Mouse (Mus musculus): ENCODE data around the gene Ctsl. TPM values are rescaled to one million over a fixed set of nuclear protein-coding genes. Genes with fewer than 3 reads are reported as not detected.
A peak's percentile ranks its signal among the peaks of the same experiment; 100 is the strongest.

The Ctsl gene
- polyA plus RNA-seq, 1 experiment from 2014 or later, result 197 TPM

DNA sequence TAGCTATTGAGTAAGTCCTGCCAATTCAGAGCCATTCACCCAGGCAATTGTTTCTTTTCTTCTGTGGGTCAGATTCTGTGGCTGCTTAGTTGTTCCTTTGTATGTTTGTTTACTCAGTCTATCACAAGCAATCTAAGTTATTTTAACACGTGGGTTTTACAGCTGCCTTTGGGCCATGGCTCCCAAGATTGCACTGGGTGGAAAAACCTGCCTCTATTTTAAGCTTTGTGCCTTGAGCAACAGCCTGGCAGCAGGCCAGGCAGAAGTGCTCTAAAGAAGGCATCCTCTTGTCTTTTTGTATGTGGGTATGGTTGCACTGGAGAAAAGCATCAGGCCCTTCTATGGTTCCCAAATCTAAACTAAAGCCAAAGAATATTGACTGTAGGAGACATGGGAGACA, 3.0 kb upstream of the Ctsl start:
- Histone ChIP-seq H3K4me1 (replicated peaks) (peaks cover 9% of the 10 kb centered on the region), H3K36me3 (replicated peaks) (no peaks in the 10 kb centered on the region), H3K4me2 (no peak overlapping the region), H3K27ac (replicated peaks) (no peak overlapping the region), H3K9ac (no peak overlapping the region), H3K27me3 (0 out of 2 replicates have a peak, but pooled peaks cover 3% of the 10 kb centered on the region), H3K4me3 (replicated peaks) (no peak overlapping the region), H3K9me3 (replicated peaks) (no peaks in the 10 kb centered on the region)
- no peak for ATAC-seq (ENCODE audit: insufficient read depth)
- WGBS (ENCODE audit: insufficient replicate concordance), result 7% methylated on average over 1 of the region's 1 CpGs

DNA sequence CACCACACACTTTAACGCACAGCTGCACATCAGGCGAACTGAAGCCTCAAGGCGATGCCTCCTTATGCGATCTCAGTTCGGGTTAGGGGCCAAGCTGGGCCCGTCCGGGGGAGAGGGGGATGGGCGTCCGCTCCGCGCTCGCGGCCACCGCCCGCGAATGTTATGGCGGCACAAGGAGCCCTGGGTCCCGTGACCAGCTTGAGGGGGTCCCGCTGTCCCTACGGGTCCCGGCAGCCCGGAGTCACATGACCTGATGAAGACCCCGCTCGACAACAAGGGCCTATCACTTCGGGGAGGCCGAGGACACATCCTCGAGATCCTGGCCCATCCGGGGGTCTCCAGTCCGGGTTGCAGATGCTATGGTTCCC, 901 bp downstream of the Ctsl start:
- Histone ChIP-seq H3K27me3 (0 out of 2 replicates have a peak, but pooled peaks cover 3% of the 10 kb centered on the region), H3K4me2 (peak overlapping the region; percentile 93), H3K9me3 (replicated peaks) (no peaks in the 10 kb centered on the region), H3K9ac (peak overlapping the region; percentile 52), H3K4me3 (replicated peaks) (peak overlapping the region; percentile 64), H3K27ac (replicated peaks) (0 out of 2 replicates have a peak overlapping the region, but pooled peaks have one; percentile 11), H3K36me3 (replicated peaks) (peaks cover 19% of the 10 kb centered on the region), H3K4me1 (replicated peaks) (peaks cover 15% of the 10 kb centered on the region)
- peak; percentile 20 for ATAC-seq (ENCODE audit: insufficient read depth)
- WGBS (ENCODE audit: insufficient replicate concordance), result under 1% methylated on average over 29 of the region's 29 CpGs

DNA sequence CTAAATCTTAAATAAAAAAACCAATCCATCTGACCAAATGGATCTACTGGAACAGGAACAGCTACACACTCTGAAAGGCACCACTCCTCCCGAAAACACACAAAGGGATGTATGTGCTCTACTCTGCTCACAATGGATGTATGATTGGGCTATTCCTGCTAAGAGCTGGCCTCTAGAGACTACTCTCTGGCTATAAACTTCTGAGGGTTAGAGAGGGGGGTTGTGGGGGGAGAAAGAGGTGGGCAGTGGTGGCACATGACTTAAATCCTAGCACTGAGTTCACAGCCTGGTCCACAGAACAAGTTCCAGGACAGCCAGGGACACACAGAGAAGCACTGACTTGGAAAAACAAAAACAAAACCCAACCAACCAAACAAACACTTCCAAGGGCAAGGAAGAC, 2.1 kb downstream of the Ctsl start:
- peaks cover 25% of the 10 kb centered on the region for H3K36me3 ChIP-seq (replicated peaks)
- WGBS (ENCODE audit: insufficient replicate concordance), result 78% methylated on average over 1 of the region's 1 CpGs
- no peaks in the 10 kb centered on the region for H3K9me3 ChIP-seq (replicated peaks)
- peaks cover 15% of the 10 kb centered on the region for H3K4me1 ChIP-seq (replicated peaks)
- no peak for ATAC-seq (ENCODE audit: insufficient read depth)
- H3K9ac ChIP-seq, result no peak overlapping the region
- no peak overlapping the region for H3K27ac ChIP-seq (replicated peaks)
- H3K4me2 ChIP-seq, result peak overlapping the region; percentile 93
- 0 out of 2 replicates have a peak, but pooled peaks cover 3% of the 10 kb centered on the region for H3K27me3 ChIP-seq
- peak overlapping the region; percentile 64; the same call in 1 of the 2 replicates for H3K4me3 ChIP-seq (replicated peaks)

DNA sequence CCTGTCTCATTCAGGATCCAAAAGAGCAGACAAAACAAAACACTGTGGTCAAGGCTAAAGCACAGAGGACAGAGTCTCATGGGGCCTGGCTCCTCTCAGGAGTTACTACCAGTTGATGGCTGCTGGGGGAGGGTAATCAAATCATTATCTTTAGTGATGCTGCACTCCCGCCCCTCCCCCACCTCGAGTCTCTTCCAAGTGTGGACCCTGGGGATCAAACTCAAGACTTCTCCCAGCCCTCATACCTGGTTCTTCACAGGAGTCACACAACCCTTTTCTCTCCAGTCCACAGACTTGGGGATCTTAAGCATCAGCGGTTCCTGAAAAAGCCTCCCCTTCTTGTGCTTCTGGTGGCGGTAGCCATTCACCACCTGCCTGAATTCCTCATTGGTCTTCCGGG, 3.1 kb downstream of the Ctsl start:
- WGBS (ENCODE audit: insufficient replicate concordance), result 82% methylated on average over 5 of the region's 5 CpGs
- H3K4me3 ChIP-seq (replicated peaks), result no peak overlapping the region

DNA sequence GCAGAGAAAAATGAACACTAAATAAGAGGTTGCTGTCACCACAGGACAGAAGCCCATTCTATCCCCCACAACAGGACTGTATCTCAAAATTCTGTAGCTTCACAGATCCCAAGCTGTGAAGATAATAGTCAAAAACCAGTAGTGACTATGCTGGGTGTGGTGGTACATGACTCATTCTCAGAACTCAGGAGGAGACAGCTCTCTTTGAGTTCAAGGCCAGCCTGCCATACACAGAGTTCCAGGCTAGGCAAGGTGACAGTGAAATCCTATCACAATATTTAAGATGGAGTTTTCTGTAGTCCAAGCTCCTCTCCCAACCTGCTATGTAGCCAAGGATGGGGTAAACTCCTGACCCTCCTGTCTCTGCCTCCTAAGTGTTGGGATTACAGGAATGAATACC, 5.4 kb downstream of the Ctsl start:
- H3K9me3 ChIP-seq (replicated peaks), result no peaks in the 10 kb centered on the region
- H3K4me1 ChIP-seq (replicated peaks), result peaks cover 12% of the 10 kb centered on the region
- no peak overlapping the region for H3K4me2 ChIP-seq
- no peak overlapping the region for H3K9ac ChIP-seq
- no peak overlapping the region for H3K27ac ChIP-seq (replicated peaks)
- peaks cover 34% of the 10 kb centered on the region for H3K36me3 ChIP-seq (replicated peaks)
- ATAC-seq (ENCODE audit: insufficient read depth), result no peak
- H3K4me3 ChIP-seq (replicated peaks), result no peak overlapping the region
- H3K27me3 ChIP-seq, result 0 out of 2 replicates have a peak, but pooled peaks cover 3% of the 10 kb centered on the region

More for the DNA sequence above, 3.1 kb downstream of the Ctsl start:
- no peak overlapping the region for H3K27ac ChIP-seq (replicated peaks)
- no peak for ATAC-seq (ENCODE audit: insufficient read depth)
- H3K36me3 ChIP-seq (replicated peaks), result peaks cover 29% of the 10 kb centered on the region
- no peak overlapping the region for H3K9ac ChIP-seq
- H3K4me1 ChIP-seq (replicated peaks), result peaks cover 15% of the 10 kb centered on the region
- H3K27me3 ChIP-seq, result 0 out of 2 replicates have a peak, but pooled peaks cover 3% of the 10 kb centered on the region
- H3K4me2 ChIP-seq, result no peak overlapping the region
- H3K9me3 ChIP-seq (replicated peaks), result no peaks in the 10 kb centered on the region

DNA sequence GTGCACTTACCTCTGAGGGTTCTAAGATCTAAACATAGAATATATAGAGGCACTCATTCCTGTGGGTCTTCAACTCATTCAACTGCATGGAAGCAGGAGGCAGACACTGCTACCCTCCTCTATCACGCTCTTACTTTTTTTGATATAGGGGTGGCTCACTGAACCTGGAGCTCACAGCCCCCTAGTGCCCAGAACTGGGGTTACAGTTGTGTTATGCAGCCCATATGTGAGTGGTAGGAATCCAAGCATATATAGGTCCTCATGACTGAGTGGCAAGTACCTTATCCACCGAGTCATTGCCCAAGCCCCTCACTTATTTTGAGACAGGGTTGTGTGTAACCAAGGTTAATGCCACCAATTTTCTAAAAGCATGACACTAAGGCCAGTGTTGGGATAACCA, 6.4 kb downstream of the Ctsl start:
- Histone ChIP-seq H3K27ac (replicated peaks) (no peak overlapping the region), H3K36me3 (replicated peaks) (peaks cover 34% of the 10 kb centered on the region), H3K4me3 (replicated peaks) (no peak overlapping the region), H3K9me3 (replicated peaks) (no peaks in the 10 kb centered on the region), H3K4me2 (no peak overlapping the region), H3K4me1 (replicated peaks) (peaks cover 6% of the 10 kb centered on the region; the same call in 1 of the 2 replicates), H3K9ac (no peak overlapping the region), H3K27me3 (no peaks in the 10 kb centered on the region)
- WGBS (ENCODE audit: insufficient replicate concordance), result 35% methylated on average over 2 of the region's 2 CpGs
- ATAC-seq (ENCODE audit: insufficient read depth), result no peak

DNA sequence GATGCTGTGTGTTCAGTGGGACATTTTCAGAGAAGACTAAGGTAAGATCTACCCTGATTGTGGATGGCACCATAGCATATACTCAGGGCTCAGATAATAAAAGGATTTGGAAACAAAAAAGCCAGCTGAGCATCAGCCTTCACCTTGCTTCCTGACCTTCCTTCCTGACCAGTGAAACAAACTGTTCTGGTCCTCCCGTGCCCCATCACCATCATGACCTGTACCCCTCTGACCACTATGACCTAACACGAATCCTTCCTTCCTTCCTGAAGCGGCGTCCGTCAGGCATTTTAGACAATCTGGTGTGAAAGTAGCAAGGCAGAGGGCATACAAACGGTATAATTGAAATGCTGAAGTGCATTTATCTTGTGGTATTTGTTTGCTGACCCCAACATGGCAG, 8.6 kb downstream of the Ctsl start:
- 61% methylated on average over 6 of the region's 6 CpGs for WGBS (ENCODE audit: insufficient replicate concordance)
- ATAC-seq (ENCODE audit: insufficient read depth), result no peak
- H3K9me3 ChIP-seq (replicated peaks), result no peaks in the 10 kb centered on the region
- no peak overlapping the region for H3K9ac ChIP-seq
- no peak overlapping the region for H3K27ac ChIP-seq (replicated peaks)
- peaks cover 11% of the 10 kb centered on the region for H3K4me1 ChIP-seq (replicated peaks)
- H3K4me3 ChIP-seq (replicated peaks), result no peak overlapping the region
- no peaks in the 10 kb centered on the region for H3K27me3 ChIP-seq
- no peak overlapping the region for H3K4me2 ChIP-seq
- peaks cover 28% of the 10 kb centered on the region for H3K36me3 ChIP-seq (replicated peaks)

DNA sequence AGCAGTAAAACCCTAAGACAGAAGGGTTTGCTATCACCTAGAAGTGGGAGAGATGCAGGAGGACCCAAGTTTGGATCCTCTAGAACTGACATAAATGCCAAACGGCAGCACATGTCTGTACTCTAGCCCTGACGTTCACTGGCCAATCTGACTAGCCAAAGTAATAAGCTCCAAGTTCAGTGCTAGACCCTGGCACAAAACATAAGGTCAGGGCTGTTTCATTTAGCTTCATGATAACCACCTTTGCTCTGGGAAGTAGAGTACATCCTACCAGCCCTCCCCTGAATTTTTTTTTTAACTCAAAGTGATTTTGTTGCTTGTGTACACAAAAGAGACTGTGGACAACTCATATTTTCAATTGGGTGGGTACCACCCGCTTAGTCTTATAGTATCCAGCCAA, 9.7 kb downstream of the Ctsl start:
- Histone ChIP-seq H3K4me1 (replicated peaks) (peaks cover 20% of the 10 kb centered on the region), H3K27me3 (no peaks in the 10 kb centered on the region), H3K9ac (no peak overlapping the region), H3K4me3 (replicated peaks) (no peak overlapping the region), H3K9me3 (replicated peaks) (no peaks in the 10 kb centered on the region), H3K4me2 (no peak overlapping the region), H3K27ac (replicated peaks) (no peak overlapping the region), H3K36me3 (replicated peaks) (peaks cover 18% of the 10 kb centered on the region)
- ATAC-seq (ENCODE audit: insufficient read depth), result no peak
- WGBS (ENCODE audit: insufficient replicate concordance), result 71% methylated on average over 3 of the region's 3 CpGs

DNA sequence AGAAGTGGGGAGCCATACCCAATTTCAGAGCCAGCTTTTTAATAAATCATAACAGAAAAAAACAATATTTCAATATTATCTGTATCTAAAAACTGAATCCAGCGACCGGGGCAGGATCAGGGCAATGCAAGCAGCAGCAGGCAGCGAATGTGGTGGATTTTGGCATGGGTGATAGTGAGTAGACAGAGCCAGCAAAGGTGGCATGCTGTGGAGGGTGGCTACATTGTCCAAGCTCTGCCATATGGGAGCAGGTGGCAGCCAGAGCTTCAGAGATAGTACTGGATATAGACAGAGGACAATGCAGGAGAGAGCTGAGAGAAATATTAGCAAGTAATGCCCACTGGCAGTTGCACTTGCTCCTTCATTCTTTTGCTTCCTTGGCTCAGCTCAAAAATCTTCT, 11.0 kb downstream of the Ctsl start:
- H3K9ac ChIP-seq, result no peak overlapping the region
- 67% methylated on average over 3 of the region's 3 CpGs for WGBS (ENCODE audit: insufficient replicate concordance)
- no peak for ATAC-seq (ENCODE audit: insufficient read depth)
- no peak overlapping the region for H3K4me3 ChIP-seq (replicated peaks)
- no peak overlapping the region for H3K4me2 ChIP-seq
- no peaks in the 10 kb centered on the region for H3K9me3 ChIP-seq (replicated peaks)
- H3K27ac ChIP-seq (replicated peaks), result no peak overlapping the region
- H3K4me1 ChIP-seq (replicated peaks), result peaks cover 14% of the 10 kb centered on the region
- H3K27me3 ChIP-seq, result no peaks in the 10 kb centered on the region
- peaks cover 15% of the 10 kb centered on the region for H3K36me3 ChIP-seq (replicated peaks)

DNA sequence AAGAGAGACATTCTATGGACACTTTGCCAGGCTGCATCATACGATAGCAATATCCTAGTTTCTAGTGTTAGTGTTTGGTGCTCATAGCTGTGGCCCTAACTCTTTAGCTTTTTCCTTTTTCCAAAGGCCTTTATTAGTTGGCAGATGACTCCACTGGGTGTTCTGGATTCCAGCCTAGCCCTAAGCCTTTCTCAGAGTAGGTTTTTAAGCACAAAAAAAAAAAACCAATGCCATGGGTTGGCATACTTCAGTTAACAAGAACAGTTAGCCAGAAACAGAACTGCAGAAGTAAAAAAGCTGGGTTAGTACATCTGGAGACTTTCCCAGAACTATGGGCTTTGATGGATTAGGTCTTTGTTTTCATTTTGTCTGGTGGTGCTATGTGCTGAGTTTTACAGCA, 12.2 kb downstream of the Ctsl start:
- 72% methylated on average over 1 of the region's 1 CpGs for WGBS (ENCODE audit: insufficient replicate concordance)
- Histone ChIP-seq H3K27ac (replicated peaks) (no peak overlapping the region), H3K27me3 (no peaks in the 10 kb centered on the region), H3K4me3 (replicated peaks) (no peak overlapping the region), H3K9ac (no peak overlapping the region), H3K4me2 (no peak overlapping the region), H3K9me3 (replicated peaks) (no peaks in the 10 kb centered on the region), H3K36me3 (replicated peaks) (peaks cover 9% of the 10 kb centered on the region; the same call in 1 of the 2 replicates), H3K4me1 (replicated peaks) (peaks cover 14% of the 10 kb centered on the region)
- no peak for ATAC-seq (ENCODE audit: insufficient read depth)

DNA sequence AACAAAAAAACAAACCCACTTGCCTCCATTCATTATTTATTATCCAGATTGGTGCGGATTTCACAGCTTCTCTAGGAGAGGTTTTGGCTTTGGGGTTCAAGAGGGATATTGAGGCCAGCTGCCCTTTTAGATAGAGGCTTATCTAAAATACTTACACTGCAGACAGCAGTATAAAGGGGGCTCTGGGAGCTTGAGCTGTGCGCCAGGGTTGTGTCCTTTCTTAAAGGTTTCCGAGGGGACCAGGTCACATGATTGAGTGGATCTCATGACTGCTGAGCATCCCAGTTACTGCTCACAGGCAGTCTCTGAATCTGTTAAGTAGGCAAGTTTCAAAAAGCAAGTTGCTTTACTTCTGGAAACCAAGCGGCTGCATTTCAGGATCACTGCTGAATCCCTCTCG, 13.3 kb downstream of the Ctsl start:
- 0 out of 2 replicates have a peak, but pooled peaks have one; percentile 42 for ATAC-seq (ENCODE audit: insufficient read depth)
- Histone ChIP-seq H3K4me2 (no peak overlapping the region), H3K9ac (no peak overlapping the region), H3K4me1 (replicated peaks) (peaks cover 14% of the 10 kb centered on the region), H3K9me3 (replicated peaks) (no peaks in the 10 kb centered on the region), H3K27ac (replicated peaks) (no peak overlapping the region), H3K4me3 (replicated peaks) (no peak overlapping the region), H3K36me3 (replicated peaks) (0 out of 2 replicates have a peak, but pooled peaks cover 4% of the 10 kb centered on the region), H3K27me3 (peaks cover 8% of the 10 kb centered on the region; the same call in 1 of the 2 replicates)
- WGBS (ENCODE audit: insufficient replicate concordance), result 32% methylated on average over 5 of the region's 5 CpGs

DNA sequence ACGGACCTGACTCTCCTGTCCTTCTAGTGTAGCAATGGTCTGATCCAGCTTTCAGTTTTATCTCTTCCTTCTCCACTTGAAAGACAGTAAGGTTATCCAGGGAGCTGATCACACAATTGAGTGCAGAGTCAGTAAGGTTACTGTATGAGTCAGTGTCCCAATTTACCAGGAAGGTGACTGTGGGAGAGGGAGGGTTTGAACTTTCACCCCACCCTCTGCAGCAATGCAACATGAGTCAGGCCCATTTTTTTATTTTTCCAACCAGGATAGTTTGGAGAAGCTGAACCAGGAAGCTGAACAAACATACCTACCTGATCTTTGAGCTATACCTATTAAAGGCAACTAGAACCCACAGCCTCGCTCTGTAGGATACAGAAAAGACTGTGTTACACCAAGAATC, 21.2 kb downstream of the Ctsl start:
- 58% methylated on average over 2 of the region's 2 CpGs for WGBS (ENCODE audit: insufficient replicate concordance)
- no peak overlapping the region for H3K4me3 ChIP-seq (replicated peaks)
- no peaks in the 10 kb centered on the region for H3K36me3 ChIP-seq (replicated peaks)
- 0 out of 2 replicates have a peak, but pooled peaks cover under 1% of the 10 kb centered on the region for H3K4me1 ChIP-seq (replicated peaks)
- no peak overlapping the region for H3K4me2 ChIP-seq
- peaks cover 8% of the 10 kb centered on the region; the same call in 1 of the 2 replicates for H3K27me3 ChIP-seq
- H3K9ac ChIP-seq, result no peak overlapping the region
- no peak for ATAC-seq (ENCODE audit: insufficient read depth)
- H3K9me3 ChIP-seq (replicated peaks), result no peaks in the 10 kb centered on the region
- H3K27ac ChIP-seq (replicated peaks), result no peak overlapping the region

Data from liver, embryonic 15.5 days (tissue).